Mouse (Mus musculus) kidney, embryonic 14.5 days (tissue): ENCODE results near the gene 9430015G10Rik. TPM values are rescaled to one million over a fixed set of nuclear protein-coding genes. Genes with fewer than 3 reads are reported as not detected.
"Not testable (repeated sequence)": the region's sequence is repeated elsewhere in the genome, so short reads cannot be mapped to it uniquely, and the experiment has no call there.

Source experiments
- ATAC-seq: fragments of 200-750 bp; cut with Nextera tagmentation; 2 replicates; pipeline ENCODE4 v1.8.0; 2017; ENCODE audit warnings: moderate number of reproducible peaks, mild to moderate bottlenecking, moderate TSS enrichment, moderate library complexity; ENCODE audit not compliant: low FRiP score, low TSS enrichment
- H3K27ac ChIP-seq: fragments of 300-500 bp; sonication (generic); 2 replicates; pipeline ENCODE4 v1.5.1; 2014; ENCODE audit warnings: low read depth, mild to moderate bottlenecking, low read length, moderate library complexity, mixed read lengths
- H3K27me3 ChIP-seq: fragments of 300-500 bp; sonication (generic); 2 replicates; pipeline ENCODE4 v1.6.1; 2014; ENCODE audit warnings: mild to moderate bottlenecking, low read length; ENCODE audit not compliant: control insufficient read depth, insufficient read depth
- H3K36me3 ChIP-seq: fragments of 300-500 bp; sonication (generic); 2 replicates; pipeline ENCODE4 v1.6.1; 2014; ENCODE audit warnings: low read length, mixed read lengths; ENCODE audit not compliant: control insufficient read depth, insufficient read depth
- H3K4me1 ChIP-seq: fragments of 300-500 bp; sonication (generic); 2 replicates; pipeline ENCODE4 v1.6.1; 2014; ENCODE audit warnings: low read length, mixed read lengths; ENCODE audit not compliant: control insufficient read depth, insufficient read depth
- H3K4me2 ChIP-seq: fragments of 300-500 bp; sonication (generic); replicated peaks from 2 replicates; pipeline ENCODE4 v1.6.1; 2014; ENCODE audit warnings: low read depth, mild to moderate bottlenecking, low read length
- H3K4me3 ChIP-seq: fragments of 300-500 bp; sonication (generic); 2 replicates; pipeline ENCODE4 v1.5.1; 2014; ENCODE audit warnings: mild to moderate bottlenecking, low read length
- H3K9ac ChIP-seq: fragments of 300-500 bp; sonication (generic); 2 replicates; pipeline ENCODE4 v1.6.1; 2014; ENCODE audit warnings: low read depth, mild to moderate bottlenecking, low read length, moderate library complexity
- H3K9me3 ChIP-seq: fragments of 300-500 bp; sonication (generic); 2 replicates; pipeline ENCODE4 v1.6.1; 2016; ENCODE audit warnings: low read length; ENCODE audit not compliant: control insufficient read depth
- WGBS: fragments of 180-500 bp; shearing (Covaris S2); extraction: QIAGEN DNeasy Blood & Tissue Kit; methylation state at CpG from one replicate; pipeline ENCODE4 v1.1.7; 2014; 5-methylcytosine and 5-hydroxymethylcytosine counted together
- polyA plus RNA-seq: library from polyadenylated mRNA; unstranded; fragments of >200 nt; fragmentation: Nextera tagmentation; extraction: Ambion mirVana; gene quantifications from 2 replicates; pipeline ENCODE4 v1.2.1, GENCODE M21; 2014

Gene 9430015G10Rik
- polyA plus RNA-seq, 1 experiment from 2014 or later = 47.3 TPM

DNA sequence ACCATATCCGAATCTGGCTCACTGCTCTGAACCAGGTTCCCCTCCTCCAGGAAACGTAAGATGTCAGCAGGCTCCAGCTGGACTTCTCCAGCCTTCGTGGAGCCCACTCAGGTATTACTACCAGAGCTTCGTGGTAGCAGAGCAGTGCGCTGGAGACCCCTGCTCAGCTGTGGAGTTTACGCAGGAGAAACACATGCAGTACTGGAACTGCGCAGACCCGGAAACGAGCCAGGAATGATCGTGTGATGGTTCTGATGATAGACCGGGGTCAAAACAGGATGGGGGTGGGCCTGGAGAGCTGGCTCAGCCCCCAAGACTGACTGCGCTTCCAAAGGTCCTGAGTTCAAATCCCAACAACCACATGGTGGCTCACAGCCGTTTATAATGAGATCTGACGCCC, 26.0 kb downstream of the 9430015G10Rik start:
- Histone ChIP-seq H3K9me3 (peaks cover 5% of the 10 kb centered on the region), H3K4me3 (no peak overlapping the region), H3K4me2 (no peak overlapping the region), H3K27me3 (no peaks in the 10 kb centered on the region), H3K9ac (no peak overlapping the region), H3K4me1 (no peaks in the 10 kb centered on the region), H3K36me3 (no peaks in the 10 kb centered on the region), H3K27ac (no peak overlapping the region)
- WGBS = 94% methylated on average over 14 of the region's 14 CpGs
- no peak for ATAC-seq

DNA sequence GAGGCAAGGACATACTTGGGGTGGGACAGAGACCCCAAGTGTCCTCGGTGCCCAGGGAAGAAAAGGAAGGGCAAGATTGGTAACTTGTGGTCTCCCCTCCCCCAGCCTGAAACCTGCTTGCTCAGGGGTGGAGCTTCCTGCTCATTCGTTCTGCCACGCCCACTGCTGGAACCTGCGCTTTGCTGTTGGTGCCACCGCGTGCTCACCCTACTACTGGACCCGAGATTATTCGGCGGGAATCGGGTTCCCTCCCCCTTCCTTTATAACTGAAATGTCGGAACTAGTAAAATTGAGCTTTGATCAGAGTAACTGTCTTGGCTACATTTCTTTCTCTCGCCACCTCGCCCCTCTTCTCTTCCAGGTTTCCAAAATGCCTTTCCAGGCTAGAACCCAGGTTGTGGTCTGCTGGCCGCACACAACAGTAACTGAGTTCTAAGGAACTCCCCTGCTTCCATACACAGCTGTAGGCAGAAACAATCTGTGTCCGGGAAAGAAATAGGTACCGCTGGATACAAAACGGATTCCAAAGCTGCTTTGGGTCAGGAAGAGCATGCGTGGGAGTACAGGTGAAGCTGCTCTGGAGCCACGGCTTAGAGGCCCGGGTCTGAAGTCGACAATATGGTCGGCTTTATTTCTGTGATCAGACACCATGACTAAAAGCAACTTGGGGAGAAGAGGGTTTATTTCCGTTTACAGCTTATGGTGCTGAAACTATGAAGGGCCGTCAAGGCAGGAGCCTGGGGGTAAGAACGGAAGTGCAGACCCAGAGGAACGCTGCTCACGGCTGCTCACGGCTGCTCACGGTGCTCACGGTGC, 26.7 kb downstream of the 9430015G10Rik start:
- ATAC-seq = no peak
- Histone ChIP-seq H3K9me3 (peaks cover 5% of the 10 kb centered on the region), H3K27ac (no peak overlapping the region), H3K4me1 (no peaks in the 10 kb centered on the region), H3K36me3 (no peaks in the 10 kb centered on the region), H3K27me3 (no peaks in the 10 kb centered on the region), H3K4me3 (no peak overlapping the region), H3K4me2 (no peak overlapping the region), H3K9ac (no peak overlapping the region)
- 86% methylated on average over 30 of the region's 30 CpGs for WGBS

DNA sequence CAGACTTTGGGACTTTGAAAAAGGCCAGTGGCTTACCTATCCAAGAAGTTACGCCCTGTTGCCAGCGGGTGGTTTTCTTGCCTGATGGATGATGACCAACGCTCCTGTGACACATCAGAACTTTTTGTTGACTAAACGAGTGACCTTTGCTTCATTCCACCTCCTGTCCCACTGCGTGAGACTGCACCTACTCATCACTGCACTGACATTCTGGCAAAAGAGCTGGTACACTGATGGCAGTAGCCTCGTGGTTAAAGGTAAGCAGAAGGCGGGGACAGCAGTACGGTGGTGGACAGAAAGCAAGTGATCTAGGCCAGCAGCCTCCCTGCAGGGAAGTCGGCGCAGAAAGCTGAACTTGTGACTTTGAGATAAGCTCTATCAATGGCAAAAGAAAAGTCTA, 41.1 kb downstream of the 9430015G10Rik start:
- not testable (repeated sequence) for H3K4me1 ChIP-seq, H3K9me3 ChIP-seq, H3K4me2 ChIP-seq, H3K36me3 ChIP-seq, H3K9ac ChIP-seq, H3K27me3 ChIP-seq, ATAC-seq, H3K27ac ChIP-seq, H3K4me3 ChIP-seq
- 90% methylated on average over 10 of the region's 10 CpGs for WGBS

DNA sequence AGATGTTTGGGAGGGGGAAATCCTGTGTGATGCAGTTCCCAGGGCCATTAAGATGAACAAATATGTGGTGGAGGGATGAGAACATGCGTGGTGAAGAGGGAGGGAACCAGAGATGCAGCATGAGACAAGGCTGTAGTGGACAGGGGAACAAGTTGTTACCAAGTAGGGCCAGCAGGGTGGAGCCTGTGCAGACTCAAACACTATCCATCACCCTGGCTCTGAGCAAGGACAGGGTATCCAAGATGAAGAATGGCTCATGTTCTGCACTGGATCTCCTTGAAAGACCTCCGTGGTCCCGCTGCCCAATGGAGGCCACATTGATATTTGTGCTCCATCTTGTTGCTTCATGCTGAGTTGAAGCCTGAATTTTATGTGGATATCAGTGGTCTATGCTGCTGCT, 45.0 kb downstream of the 9430015G10Rik start:
- Histone ChIP-seq H3K4me3 (no peak overlapping the region), H3K4me2 (no peak overlapping the region), H3K9me3 (peaks cover 5% of the 10 kb centered on the region; the same call in 1 of the 2 replicates), H3K27ac (no peak overlapping the region), H3K4me1 (no peaks in the 10 kb centered on the region), H3K36me3 (no peaks in the 10 kb centered on the region), H3K9ac (no peak overlapping the region), H3K27me3 (no peaks in the 10 kb centered on the region)
- ATAC-seq = no peak
- 93% methylated on average over 3 of the region's 3 CpGs for WGBS

DNA sequence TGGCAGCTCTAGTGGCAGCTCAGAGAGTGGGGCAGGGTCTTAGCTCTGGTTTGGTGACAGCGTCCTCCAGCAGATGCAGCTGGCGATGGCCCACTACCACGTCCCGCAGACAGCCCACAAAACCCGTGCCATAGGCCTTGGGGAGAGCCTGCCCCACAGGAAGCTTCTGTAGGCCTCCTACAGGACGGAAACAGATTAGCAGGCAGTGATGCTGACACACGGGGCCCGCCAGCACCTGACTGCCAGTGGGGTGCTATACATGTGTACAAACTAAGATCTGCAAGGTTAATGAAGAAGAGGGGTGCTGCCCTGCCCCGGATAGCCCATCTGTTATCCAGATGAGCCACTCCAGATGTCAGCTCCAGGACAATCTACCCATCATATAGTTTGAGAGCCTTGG, 56.7 kb downstream of the 9430015G10Rik start:
- Histone ChIP-seq H3K27ac (no peak overlapping the region), H3K27me3 (no peaks in the 10 kb centered on the region), H3K9ac (no peak overlapping the region), H3K4me3 (no peak overlapping the region), H3K4me2 (no peak overlapping the region), H3K9me3 (peaks cover 11% of the 10 kb centered on the region), H3K4me1 (no peaks in the 10 kb centered on the region), H3K36me3 (peaks cover 78% of the 10 kb centered on the region)
- no peak for ATAC-seq
- 92% methylated on average over 9 of the region's 9 CpGs for WGBS

DNA sequence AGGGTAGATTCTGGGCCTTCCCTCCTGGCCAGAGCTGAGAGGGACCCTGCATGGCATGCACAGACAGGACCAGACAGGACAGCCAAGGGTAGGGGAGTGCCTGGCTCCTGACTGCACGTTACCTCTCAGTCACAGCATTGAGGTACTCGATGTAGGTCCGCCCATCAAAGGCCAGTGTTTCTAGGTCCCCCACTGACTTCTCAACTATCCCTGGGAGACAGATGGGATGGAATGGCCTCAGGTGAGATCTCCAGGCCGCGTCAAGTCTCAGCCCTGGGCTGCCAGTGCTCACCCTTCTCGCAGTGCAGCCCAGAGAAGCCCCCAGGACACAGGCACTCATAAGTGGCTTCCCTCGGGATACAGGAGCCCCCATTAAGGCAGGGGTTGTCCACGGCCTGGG, 58.8 kb downstream of the 9430015G10Rik start:
- no peak for ATAC-seq
- H3K36me3 ChIP-seq = peaks cover 96% of the 10 kb centered on the region
- no peak overlapping the region for H3K4me2 ChIP-seq
- H3K4me1 ChIP-seq = no peaks in the 10 kb centered on the region
- no peak overlapping the region for H3K4me3 ChIP-seq
- WGBS = over 99% methylated on average over 8 of the region's 8 CpGs
- no peaks in the 10 kb centered on the region for H3K9me3 ChIP-seq
- no peak overlapping the region for H3K27ac ChIP-seq
- H3K9ac ChIP-seq = no peak overlapping the region
- H3K27me3 ChIP-seq = no peaks in the 10 kb centered on the region

DNA sequence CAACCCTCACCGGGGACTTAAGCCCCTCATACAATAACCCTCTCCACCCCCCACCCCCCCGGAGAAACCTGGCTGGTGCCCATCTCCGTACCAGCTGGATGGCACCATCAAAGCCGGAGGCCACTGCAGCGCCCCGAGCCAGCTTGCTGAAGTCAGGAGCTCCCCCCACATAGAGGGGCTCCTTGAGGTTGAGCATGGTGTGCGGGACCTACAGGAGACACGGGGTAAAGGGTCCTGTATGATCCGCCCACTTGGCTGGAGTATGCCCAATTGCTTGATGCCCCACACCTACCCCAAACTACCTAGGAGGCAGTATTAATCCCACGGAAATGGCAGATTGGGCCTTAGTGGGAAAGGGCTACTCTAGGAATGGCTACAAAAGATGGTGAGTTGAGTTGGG, 59.3 kb downstream of the 9430015G10Rik start:
- WGBS = 95% methylated on average over 10 of the region's 10 CpGs
- Histone ChIP-seq H3K36me3 (peaks cover 96% of the 10 kb centered on the region), H3K27me3 (no peaks in the 10 kb centered on the region), H3K9ac (no peak overlapping the region), H3K4me1 (no peaks in the 10 kb centered on the region), H3K9me3 (no peaks in the 10 kb centered on the region), H3K4me3 (no peak overlapping the region), H3K4me2 (no peak overlapping the region), H3K27ac (no peak overlapping the region)
- ATAC-seq = no peak

DNA sequence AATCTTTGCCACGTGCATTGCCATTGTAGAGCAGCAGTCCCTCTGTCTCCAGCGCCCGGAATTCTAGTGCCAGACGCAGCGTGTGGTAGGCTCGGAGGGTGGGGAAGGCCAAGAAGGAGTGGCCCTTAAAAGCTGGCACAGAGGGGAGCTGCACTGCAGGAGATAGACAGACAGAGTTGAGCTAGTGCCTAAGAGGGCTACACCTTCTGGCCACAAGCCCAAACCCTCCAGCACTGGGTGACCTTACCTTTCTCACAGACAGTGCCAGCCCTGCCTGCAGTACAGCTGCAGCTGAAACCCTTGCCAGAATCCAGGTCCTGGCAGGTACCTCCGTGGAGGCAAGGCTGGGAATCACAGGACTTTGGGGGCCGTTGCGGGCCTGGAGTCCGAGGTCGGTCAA, 62.0 kb downstream of the 9430015G10Rik start:
- H3K9ac ChIP-seq = no peak overlapping the region
- H3K27me3 ChIP-seq = no peaks in the 10 kb centered on the region
- no peak overlapping the region for H3K4me3 ChIP-seq
- H3K4me2 ChIP-seq = no peak overlapping the region
- H3K27ac ChIP-seq = no peak overlapping the region
- peaks cover 98% of the 10 kb centered on the region for H3K36me3 ChIP-seq
- ATAC-seq = no peak
- 95% methylated on average over 11 of the region's 11 CpGs for WGBS
- H3K4me1 ChIP-seq = no peaks in the 10 kb centered on the region
- no peaks in the 10 kb centered on the region for H3K9me3 ChIP-seq
